Mouse (Mus musculus) midbrain, embryonic 15.5 days (tissue): ENCODE results near the gene Ier5. TPM values are rescaled to one million over a fixed set of nuclear protein-coding genes. Genes with fewer than 3 reads are reported as not detected.
A peak's percentile ranks its signal among the peaks of the same experiment; 100 is the strongest.

Experiments used
- ATAC-seq: fragments of 200-750 bp; cut with Nextera tagmentation; replicated peaks from 2 replicates; pipeline ENCODE4 v1.8.0; 2017; ENCODE audit warnings: moderate TSS enrichment
- H3K27ac ChIP-seq: fragments of 300-500 bp; sonication (generic); 2 replicates; pipeline ENCODE4 v1.5.1; 2015; ENCODE audit warnings: mild to moderate bottlenecking, inconsistent platforms
- H3K27me3 ChIP-seq: fragments of 300-500 bp; sonication (generic); replicated peaks from 2 replicates; pipeline ENCODE4 v1.6.1; 2015; ENCODE audit warnings: inconsistent platforms
- H3K36me3 ChIP-seq: fragments of 300-500 bp; sonication (generic); replicated peaks from 2 replicates; pipeline ENCODE4 v1.6.1; 2015; ENCODE audit warnings: inconsistent platforms
- H3K4me1 ChIP-seq: fragments of 300-500 bp; sonication (generic); 2 replicates; pipeline ENCODE4 v1.6.1; 2015; ENCODE audit warnings: inconsistent platforms
- H3K4me2 ChIP-seq: fragments of 300-500 bp; sonication (generic); 2 replicates; pipeline ENCODE4 v1.6.1; 2015; ENCODE audit warnings: inconsistent platforms, mild to moderate bottlenecking, moderate library complexity
- H3K4me3 ChIP-seq: fragments of 300-500 bp; sonication (generic); 2 replicates; pipeline ENCODE4 v1.5.1; 2015; ENCODE audit warnings: mild to moderate bottlenecking, inconsistent platforms
- H3K9ac ChIP-seq: fragments of 300-500 bp; sonication (generic); 2 replicates; pipeline ENCODE4 v1.6.1; 2015; ENCODE audit warnings: mild to moderate bottlenecking, inconsistent platforms
- H3K9me3 ChIP-seq: fragments of 300-500 bp; sonication (generic); 2 replicates; pipeline ENCODE4 v1.6.1; 2016; ENCODE audit warnings: inconsistent platforms
- WGBS: fragments of 180-500 bp; shearing (Covaris S2); methylation state at CpG from one replicate; pipeline ENCODE4 v1.1.7; 2015; ENCODE audit warnings: mixed read lengths; 5-methylcytosine and 5-hydroxymethylcytosine counted together
- polyA plus RNA-seq: library from polyadenylated mRNA; unstranded; fragments of >200 nt; fragmentation: Nextera tagmentation; extraction: Ambion mirVana; gene quantifications from 2 replicates; pipeline ENCODE4 v1.2.1, GENCODE M21; 2015

Ier5 gene
- polyA plus RNA-seq, 1 experiment from 2014 or later = 7.2 TPM

DNA sequence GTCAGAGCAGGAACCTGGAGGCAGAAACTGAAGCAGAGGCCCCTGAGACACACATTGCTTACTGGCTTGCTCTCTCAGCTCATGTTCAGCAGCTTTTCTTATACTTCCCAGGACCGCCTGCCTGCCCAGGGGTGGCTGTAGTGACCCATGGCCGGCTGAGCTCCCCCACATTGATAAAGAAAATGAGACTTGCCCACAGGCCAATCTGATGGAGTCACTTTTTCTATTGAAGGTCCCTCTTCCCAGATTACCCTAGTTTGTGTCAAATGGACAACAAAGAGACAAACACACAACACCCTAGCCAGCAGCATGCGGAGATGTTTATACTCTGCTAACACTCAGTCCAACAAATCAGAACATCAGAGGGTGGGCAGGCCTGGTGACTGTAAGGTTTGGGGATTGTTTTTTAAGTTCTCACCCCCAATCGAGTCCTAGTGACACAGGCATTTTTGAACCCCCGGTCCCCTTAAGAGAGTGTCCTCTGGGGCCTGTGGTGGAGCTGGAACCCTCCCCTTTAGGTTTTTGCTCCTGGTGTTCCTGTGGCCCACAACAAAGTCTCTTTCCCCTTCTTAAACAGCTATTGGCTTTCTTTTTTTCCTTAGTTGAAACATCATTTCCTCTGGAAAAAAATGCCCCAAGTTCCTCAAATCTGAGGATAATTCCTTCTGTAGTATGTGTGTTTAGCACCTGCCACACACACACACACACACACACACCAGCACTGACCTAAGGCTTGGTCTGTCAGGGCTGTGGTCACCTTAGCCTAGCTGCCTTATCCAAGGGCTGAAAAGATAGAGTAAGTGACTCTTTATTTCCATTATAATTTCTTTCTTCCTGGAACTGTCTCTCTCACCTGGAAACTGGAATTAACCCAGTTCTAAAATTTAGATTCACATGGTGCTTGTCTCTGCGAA, 41.1 kb downstream of the Ier5 start:
- Histone ChIP-seq H3K9ac (no peak overlapping the region), H3K9me3 (no peaks in the 10 kb centered on the region), H3K4me3 (no peak overlapping the region), H3K4me1 (0 out of 2 replicates have a peak, but pooled peaks cover 6% of the 10 kb centered on the region), H3K36me3 (no peaks in the 10 kb centered on the region), H3K27ac (no peak overlapping the region), H3K27me3 (no peaks in the 10 kb centered on the region), H3K4me2 (no peak overlapping the region)
- 73% methylated on average over 6 of the region's 6 CpGs for WGBS
- ATAC-seq = no peak

DNA sequence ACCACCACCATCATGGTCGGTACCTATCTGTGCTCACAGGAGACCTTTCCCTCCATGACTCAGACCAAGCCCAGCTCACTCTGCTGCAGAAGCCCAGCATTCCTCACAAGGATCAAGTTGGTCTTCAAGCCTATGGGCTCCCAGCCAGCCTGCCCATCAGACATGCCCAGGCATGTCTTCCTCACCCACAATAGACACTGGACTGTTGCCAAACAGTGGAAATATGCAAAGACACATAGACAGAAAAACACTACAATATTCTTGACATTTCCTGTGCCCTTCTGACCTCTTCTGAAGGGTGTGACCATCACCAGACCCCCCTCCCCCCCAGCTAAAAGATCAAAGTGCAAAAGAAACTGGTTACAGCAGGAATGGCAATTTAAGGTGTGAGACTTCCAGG, 43.3 kb downstream of the Ier5 start:
- Histone ChIP-seq H3K4me3 (no peak overlapping the region), H3K9ac (no peak overlapping the region), H3K9me3 (no peaks in the 10 kb centered on the region), H3K27me3 (no peaks in the 10 kb centered on the region), H3K36me3 (no peaks in the 10 kb centered on the region), H3K4me1 (peaks cover 25% of the 10 kb centered on the region), H3K4me2 (no peak overlapping the region), H3K27ac (no peak overlapping the region)
- 97% methylated on average over 1 of the region's 1 CpGs for WGBS
- ATAC-seq = no peak

GRCm38 (mm10) chr1:155055041-155055440, 44.4 kb downstream of the Ier5 start:
- Histone ChIP-seq H3K9ac (no peak overlapping the region), H3K9me3 (no peaks in the 10 kb centered on the region), H3K4me2 (no peak overlapping the region), H3K27ac (no peak overlapping the region), H3K36me3 (no peaks in the 10 kb centered on the region), H3K4me3 (no peak overlapping the region), H3K4me1 (peaks cover 25% of the 10 kb centered on the region), H3K27me3 (no peaks in the 10 kb centered on the region)
- WGBS = 50% methylated on average over 3 of the region's 3 CpGs
- no peak for ATAC-seq

- Histone ChIP-seq H3K4me1 (peaks cover 25% of the 10 kb centered on the region), H3K36me3 (no peaks in the 10 kb centered on the region), H3K9ac (no peak overlapping the region), H3K27me3 (no peaks in the 10 kb centered on the region), H3K27ac (no peak overlapping the region), H3K9me3 (no peaks in the 10 kb centered on the region), H3K4me3 (no peak overlapping the region), H3K4me2 (no peak overlapping the region)
- no peak for ATAC-seq
- WGBS = 64% methylated on average over 6 of the region's 6 CpGs
Observed at GRCm38 (mm10) chr1:155054366-155054965, 45.0 kb downstream of the Ier5 start.

GRCm38 (mm10) chr1:155053296-155053695, 46.1 kb downstream of the Ier5 start:
- Histone ChIP-seq H3K9me3 (no peaks in the 10 kb centered on the region), H3K9ac (no peak overlapping the region), H3K4me3 (no peak overlapping the region), H3K4me1 (peaks cover 29% of the 10 kb centered on the region), H3K27ac (peak overlapping the region; percentile 42; the same call in 1 of the 2 replicates), H3K36me3 (no peaks in the 10 kb centered on the region), H3K27me3 (no peaks in the 10 kb centered on the region), H3K4me2 (no peak overlapping the region)
- 88% methylated on average over 1 of the region's 1 CpGs for WGBS
- no peak for ATAC-seq

- WGBS = 9% methylated on average over 9 of the region's 9 CpGs
- Histone ChIP-seq H3K4me2 (no peak overlapping the region), H3K9ac (no peak overlapping the region), H3K9me3 (no peaks in the 10 kb centered on the region), H3K4me1 (peaks cover 29% of the 10 kb centered on the region), H3K27me3 (no peaks in the 10 kb centered on the region), H3K27ac (peak overlapping the region; percentile 42), H3K36me3 (no peaks in the 10 kb centered on the region), H3K4me3 (no peak overlapping the region)
- no peak; the same call in 1 of the 2 replicates for ATAC-seq
Observed at GRCm38 (mm10) chr1:155052761-155053166, 46.7 kb downstream of the Ier5 start.

DNA sequence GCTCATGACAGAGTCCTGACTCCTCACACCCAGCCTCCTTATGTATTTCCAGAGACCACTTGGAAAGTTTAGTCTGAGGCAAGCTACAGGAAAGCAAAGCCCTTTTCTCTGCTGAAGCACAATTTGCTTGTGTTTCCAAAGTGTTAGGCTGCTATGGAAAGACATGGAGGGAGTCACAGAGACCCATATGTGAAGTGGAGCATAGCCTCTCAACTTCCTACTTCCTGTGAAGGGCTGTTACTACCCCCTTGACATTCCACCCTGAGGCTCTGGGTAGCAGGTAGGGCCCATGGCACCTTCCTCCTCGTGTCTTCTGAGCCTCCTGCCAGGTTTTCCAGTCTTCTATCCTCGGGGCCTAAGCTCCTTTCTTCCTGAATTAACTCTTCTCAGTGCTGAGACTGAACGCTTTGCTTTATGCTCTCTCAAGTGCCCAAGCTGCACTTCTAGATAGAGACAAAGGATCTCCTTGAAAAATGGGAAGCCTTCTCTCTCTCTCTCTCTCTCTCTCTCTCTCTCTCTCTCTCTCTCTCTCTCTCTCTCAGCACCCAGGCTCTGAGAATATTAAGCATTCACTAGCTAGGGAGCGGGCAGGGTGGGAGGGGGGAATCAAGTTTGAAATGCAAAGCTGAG, 47.2 kb downstream of the Ier5 start:
- Histone ChIP-seq H3K27me3 (no peaks in the 10 kb centered on the region), H3K9me3 (no peaks in the 10 kb centered on the region), H3K4me1 (peaks cover 29% of the 10 kb centered on the region), H3K36me3 (no peaks in the 10 kb centered on the region), H3K4me3 (no peak overlapping the region), H3K27ac (peak overlapping the region; percentile 42), H3K4me2 (no peak overlapping the region), H3K9ac (no peak overlapping the region)
- ATAC-seq = no peak; the same call in 1 of the 2 replicates
- WGBS = 14% methylated on average over 4 of the region's 4 CpGs

DNA sequence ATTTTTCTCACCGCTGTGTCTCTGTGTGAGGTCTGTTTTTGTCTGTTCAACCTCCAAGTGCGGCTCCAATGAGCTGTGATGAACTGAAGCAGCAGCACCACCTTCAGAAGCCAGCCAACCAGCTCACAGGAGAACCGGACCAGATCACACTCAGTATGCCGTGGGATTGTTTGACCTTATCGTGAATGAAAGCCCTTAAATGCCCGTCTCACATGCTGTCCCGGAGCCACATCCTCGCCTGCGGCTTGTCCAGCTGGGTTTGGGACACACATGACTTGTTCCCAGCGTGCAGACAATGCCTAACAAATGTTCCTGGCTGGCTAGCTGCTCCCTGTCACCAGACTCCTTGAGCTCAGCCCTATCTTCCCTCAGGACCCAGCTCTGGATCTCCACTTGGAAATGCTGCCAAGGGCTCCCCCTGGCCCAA, 47.7 kb downstream of the Ier5 start:
- Histone ChIP-seq H3K27me3 (no peaks in the 10 kb centered on the region), H3K36me3 (no peaks in the 10 kb centered on the region), H3K9me3 (no peaks in the 10 kb centered on the region), H3K4me3 (no peak overlapping the region), H3K9ac (no peak overlapping the region), H3K4me2 (no peak overlapping the region), H3K4me1 (peaks cover 29% of the 10 kb centered on the region), H3K27ac (peak overlapping the region; percentile 42)
- WGBS = 23% methylated on average over 10 of the region's 10 CpGs
- no peak for ATAC-seq

DNA sequence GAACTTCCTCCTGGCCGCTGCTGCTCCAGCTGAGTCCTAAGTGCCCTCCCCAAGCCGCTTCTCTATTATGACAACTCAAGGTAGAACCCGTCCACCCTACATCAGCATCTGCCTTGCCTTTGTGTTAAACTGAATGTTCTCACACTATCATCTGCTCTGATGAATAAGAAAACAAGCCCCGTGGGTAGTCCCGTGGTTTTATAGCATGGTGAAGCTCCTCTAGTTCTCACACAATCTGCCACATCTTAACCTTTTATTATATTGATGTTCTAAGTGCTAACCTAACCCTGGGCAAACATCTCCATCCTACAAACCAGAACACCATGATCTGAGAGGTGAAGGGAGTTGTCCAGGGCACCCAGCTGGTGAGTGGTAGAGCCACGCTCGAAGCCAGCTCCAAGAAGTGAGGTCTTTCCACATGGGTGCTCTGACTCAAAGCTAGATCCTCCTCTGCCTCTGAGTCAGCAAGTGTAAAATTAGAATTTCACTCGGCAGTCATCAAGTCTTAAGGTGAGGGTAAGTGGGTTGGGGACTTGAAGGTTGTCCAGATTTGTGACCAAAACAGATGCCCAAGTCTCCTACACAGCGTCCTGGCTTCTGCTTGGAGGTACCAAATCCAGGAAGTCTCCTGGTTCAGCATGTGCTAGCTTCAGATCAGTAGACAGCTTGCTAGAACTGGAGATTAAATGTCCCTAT, 48.4 kb downstream of the Ier5 start:
- H3K4me3 ChIP-seq = no peak overlapping the region
- H3K4me2 ChIP-seq = no peak overlapping the region
- H3K9me3 ChIP-seq = no peaks in the 10 kb centered on the region
- H3K36me3 ChIP-seq = no peaks in the 10 kb centered on the region
- H3K4me1 ChIP-seq = peaks cover 29% of the 10 kb centered on the region
- no peaks in the 10 kb centered on the region for H3K27me3 ChIP-seq
- ATAC-seq = no peak
- H3K9ac ChIP-seq = no peak overlapping the region
- WGBS = 85% methylated on average over 9 of the region's 9 CpGs
- no peak overlapping the region for H3K27ac ChIP-seq

GRCm38 (mm10) chr1:155050174-155050573, 49.3 kb downstream of the Ier5 start:
- no peak overlapping the region for H3K4me2 ChIP-seq
- no peak for ATAC-seq
- no peak overlapping the region for H3K27ac ChIP-seq
- H3K4me3 ChIP-seq = no peak overlapping the region
- no peaks in the 10 kb centered on the region for H3K36me3 ChIP-seq
- H3K4me1 ChIP-seq = peaks cover 29% of the 10 kb centered on the region
- WGBS = 54% methylated on average over 5 of the region's 5 CpGs
- H3K27me3 ChIP-seq = no peaks in the 10 kb centered on the region
- H3K9me3 ChIP-seq = no peaks in the 10 kb centered on the region
- H3K9ac ChIP-seq = no peak overlapping the region

DNA sequence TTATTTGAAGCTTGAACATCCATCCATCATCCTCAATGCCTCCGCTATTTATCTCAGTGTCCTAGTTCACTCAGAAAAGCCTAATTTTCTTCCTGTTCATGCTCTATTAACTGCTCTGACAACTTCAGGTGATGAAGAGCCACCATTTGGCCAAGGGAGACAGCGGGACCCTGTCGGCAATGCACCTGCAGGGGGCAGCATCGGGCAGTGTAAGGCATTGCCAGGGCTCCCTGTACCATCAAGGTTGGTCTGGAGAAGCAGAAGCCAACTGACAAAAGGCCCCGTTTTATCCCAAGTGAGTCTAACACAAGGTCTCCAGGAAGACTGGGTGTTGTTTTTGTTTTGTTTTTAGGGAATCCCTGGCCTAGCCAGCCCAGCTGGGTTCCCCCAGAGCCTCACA, 50.5 kb downstream of the Ier5 start:
- no peak overlapping the region for H3K4me2 ChIP-seq
- no peak overlapping the region for H3K4me3 ChIP-seq
- 5% methylated on average over 5 of the region's 5 CpGs for WGBS
- no peaks in the 10 kb centered on the region for H3K27me3 ChIP-seq
- H3K4me1 ChIP-seq = peaks cover 29% of the 10 kb centered on the region
- H3K27ac ChIP-seq = no peak overlapping the region
- peak; percentile 77 for ATAC-seq
- no peak overlapping the region for H3K9ac ChIP-seq
- H3K36me3 ChIP-seq = no peaks in the 10 kb centered on the region
- no peaks in the 10 kb centered on the region for H3K9me3 ChIP-seq
